Mouse (Mus musculus) forebrain, embryonic 16.5 days (tissue): ENCODE data around the gene Trpc3. TPM values are rescaled to one million over a fixed set of nuclear protein-coding genes. Genes with fewer than 3 reads are reported as not detected.
A peak's percentile ranks its signal among the peaks of the same experiment; 100 is the strongest.
"Not testable (repeated sequence)": the region's sequence is repeated elsewhere in the genome, so short reads cannot be mapped to it uniquely, and the experiment has no call there.

Source experiments
- ATAC-seq: fragments of 200-750 bp; cut with Nextera tagmentation; 2 replicates; pipeline ENCODE4 v1.8.0; 2017; ENCODE audit warnings: mild to moderate bottlenecking, moderate library complexity
- H3K27ac ChIP-seq: fragments of 300-500 bp; sonication (generic); 2 replicates; pipeline ENCODE4 v1.5.1; 2014; ENCODE audit warnings: low read length, control low read depth
- H3K27me3 ChIP-seq: fragments of 300-500 bp; sonication (generic); replicated peaks from 2 replicates; pipeline ENCODE4 v1.6.1; 2014; ENCODE audit warnings: low read length; ENCODE audit not compliant: control insufficient read depth, insufficient read depth
- H3K36me3 ChIP-seq: fragments of 300-500 bp; sonication (generic); 2 replicates; pipeline ENCODE4 v1.6.1; 2014; ENCODE audit not compliant: control insufficient read depth, insufficient read depth
- H3K4me1 ChIP-seq: fragments of 300-500 bp; sonication (generic); replicated peaks from 2 replicates; pipeline ENCODE4 v1.6.1; 2014; ENCODE audit warnings: low read length; ENCODE audit not compliant: control insufficient read depth, insufficient read depth
- H3K4me2 ChIP-seq: fragments of 300-500 bp; sonication (generic); 2 replicates; pipeline ENCODE4 v1.6.1; 2014; ENCODE audit warnings: mild to moderate bottlenecking, low read length, control low read depth
- H3K4me3 ChIP-seq: fragments of 300-500 bp; sonication (generic); replicated peaks from 2 replicates; pipeline ENCODE4 v1.5.1; 2014; ENCODE audit warnings: mild to moderate bottlenecking, low read length, control low read depth
- H3K9ac ChIP-seq: fragments of 300-500 bp; sonication (generic); replicated peaks from 2 replicates; pipeline ENCODE4 v1.6.1; 2014; ENCODE audit warnings: low read depth, low read length, control low read depth
- H3K9me3 ChIP-seq: fragments of 300-500 bp; sonication (generic); 2 replicates; pipeline ENCODE4 v1.6.1; 2016; ENCODE audit warnings: low read length; ENCODE audit not compliant: control insufficient read depth
- WGBS: fragments of 180-500 bp; shearing (Covaris S2); extraction: QIAGEN DNeasy Blood & Tissue Kit; methylation state at CpG from one replicate; pipeline ENCODE4 v1.1.7; 2014; 5-methylcytosine and 5-hydroxymethylcytosine counted together
- polyA plus RNA-seq: library from polyadenylated mRNA; unstranded; fragments of >200 nt; fragmentation: Nextera tagmentation; extraction: Ambion mirVana; gene quantifications from 2 replicates; pipeline ENCODE4 v1.2.1, GENCODE M21; 2015

Trpc3 gene
- polyA plus RNA-seq, 1 experiment from 2014 or later: 3.6 TPM

DNA sequence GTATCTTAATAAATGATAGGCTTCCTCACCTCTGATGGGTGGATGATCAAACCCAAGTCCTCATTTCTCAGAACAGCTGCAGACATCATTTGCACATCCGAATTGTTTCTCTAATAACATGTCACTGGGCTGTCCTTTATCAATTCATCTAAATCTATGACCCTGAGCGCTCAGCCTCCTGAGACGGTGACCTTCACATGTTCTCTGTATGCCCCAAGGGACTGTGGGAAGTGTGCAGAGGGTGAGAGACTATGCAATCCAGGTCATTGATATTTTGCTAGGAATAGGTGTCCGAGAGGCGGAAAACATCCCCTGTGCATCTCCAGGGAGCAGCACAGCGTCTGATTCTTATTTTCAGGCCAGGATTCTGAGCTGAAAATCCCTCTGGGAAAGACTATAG lies 22.2 kb downstream of the Trpc3 start:
- H3K27me3 ChIP-seq: no peaks in the 10 kb centered on the region
- no peak overlapping the region for H3K4me3 ChIP-seq
- H3K27ac ChIP-seq: no peak overlapping the region
- no peak for ATAC-seq
- 90% methylated on average over 6 of the region's 6 CpGs for WGBS
- H3K4me2 ChIP-seq: no peak overlapping the region
- no peaks in the 10 kb centered on the region for H3K4me1 ChIP-seq
- H3K9ac ChIP-seq: no peak overlapping the region
- no peaks in the 10 kb centered on the region for H3K9me3 ChIP-seq
- H3K36me3 ChIP-seq: no peaks in the 10 kb centered on the region

DNA sequence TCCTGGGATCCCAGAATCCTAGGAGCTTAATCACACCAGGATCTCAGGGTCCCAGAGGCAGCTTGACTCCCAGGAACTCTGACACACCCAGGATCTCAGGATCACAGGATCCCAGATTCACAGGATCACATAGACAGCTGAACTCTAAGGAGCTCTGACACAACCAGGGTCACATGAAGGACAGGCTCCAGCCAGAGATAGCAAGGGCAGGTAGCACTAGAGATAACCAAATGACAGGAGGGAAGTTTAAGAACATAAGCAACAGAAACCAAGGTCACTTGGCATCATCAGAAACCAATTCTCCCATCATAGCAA lies 44.8 kb downstream of the Trpc3 start:
- H3K4me2 ChIP-seq, ATAC-seq, H3K9ac ChIP-seq, H3K4me1 ChIP-seq, H3K27me3 ChIP-seq, H3K9me3 ChIP-seq, H3K27ac ChIP-seq, H3K4me3 ChIP-seq, H3K36me3 ChIP-seq: not testable (repeated sequence)

DNA sequence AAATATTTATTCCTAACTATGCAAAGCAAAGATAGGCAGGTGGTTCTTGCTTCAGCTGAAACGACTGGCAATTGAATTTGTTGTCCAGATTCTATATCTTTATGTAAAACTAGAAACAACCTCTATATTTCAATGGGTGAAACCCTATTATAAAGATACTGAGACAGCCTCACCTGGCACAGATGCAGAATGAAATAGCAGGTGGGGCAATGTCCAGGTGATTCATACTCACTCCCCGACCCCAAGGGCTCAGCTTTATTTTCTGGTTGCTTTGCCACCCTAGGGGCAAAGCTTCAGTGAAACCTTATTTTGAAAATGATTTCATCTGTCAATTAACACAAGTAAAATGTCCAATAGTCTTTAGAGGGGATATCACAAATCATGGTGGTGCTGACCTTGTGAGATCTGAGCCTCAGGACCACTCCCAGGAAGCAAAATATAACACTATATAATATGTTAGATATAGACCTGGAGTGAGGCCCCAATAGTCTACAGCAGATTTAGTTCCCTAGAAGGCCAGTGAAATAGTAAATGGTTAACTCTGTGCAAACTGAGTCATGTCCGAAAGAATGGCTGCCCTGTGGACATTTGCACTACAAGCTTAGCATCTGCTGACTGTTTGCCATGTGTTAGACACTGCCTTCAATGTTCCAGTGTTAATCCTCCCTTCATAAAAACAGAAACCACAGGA lies 45.3 kb downstream of the Trpc3 start:
- H3K9me3 ChIP-seq: no peaks in the 10 kb centered on the region
- H3K9ac ChIP-seq: no peak overlapping the region
- H3K27me3 ChIP-seq: no peaks in the 10 kb centered on the region
- H3K4me1 ChIP-seq: no peaks in the 10 kb centered on the region
- no peak overlapping the region for H3K27ac ChIP-seq
- no peaks in the 10 kb centered on the region for H3K36me3 ChIP-seq
- H3K4me3 ChIP-seq: no peak overlapping the region
- no peak for ATAC-seq
- no peak overlapping the region for H3K4me2 ChIP-seq
- WGBS: 85% methylated on average over 3 of the region's 3 CpGs

DNA sequence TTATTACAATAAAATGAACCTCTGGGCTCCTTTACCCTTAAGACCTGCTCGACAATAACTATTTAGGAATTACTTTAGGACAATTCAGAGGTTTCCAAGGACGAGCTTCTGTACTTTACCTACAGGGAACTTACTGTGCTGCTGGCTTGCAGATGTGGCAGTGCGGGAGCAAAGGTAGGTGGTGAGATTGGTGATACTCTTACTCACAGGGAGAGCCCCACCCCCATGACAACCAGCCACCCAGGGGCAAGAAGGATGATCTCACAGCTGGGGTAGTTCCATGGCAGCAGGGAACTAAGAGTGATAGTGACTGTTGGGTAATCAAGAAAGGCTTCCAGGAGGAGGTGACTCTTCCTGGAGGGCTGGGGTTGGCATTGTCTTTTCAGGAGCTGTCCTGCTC lies 46.6 kb downstream of the Trpc3 start:
- no peaks in the 10 kb centered on the region for H3K36me3 ChIP-seq
- no peak overlapping the region for H3K4me2 ChIP-seq
- 79% methylated on average over 3 of the region's 3 CpGs for whole genome bisulfite sequencing
- no peak overlapping the region for H3K4me3 ChIP-seq
- no peak for ATAC-seq
- H3K27me3 ChIP-seq: no peaks in the 10 kb centered on the region
- no peaks in the 10 kb centered on the region for H3K4me1 ChIP-seq
- H3K9ac ChIP-seq: no peak overlapping the region
- H3K27ac ChIP-seq: no peak overlapping the region
- no peaks in the 10 kb centered on the region for H3K9me3 ChIP-seq

DNA sequence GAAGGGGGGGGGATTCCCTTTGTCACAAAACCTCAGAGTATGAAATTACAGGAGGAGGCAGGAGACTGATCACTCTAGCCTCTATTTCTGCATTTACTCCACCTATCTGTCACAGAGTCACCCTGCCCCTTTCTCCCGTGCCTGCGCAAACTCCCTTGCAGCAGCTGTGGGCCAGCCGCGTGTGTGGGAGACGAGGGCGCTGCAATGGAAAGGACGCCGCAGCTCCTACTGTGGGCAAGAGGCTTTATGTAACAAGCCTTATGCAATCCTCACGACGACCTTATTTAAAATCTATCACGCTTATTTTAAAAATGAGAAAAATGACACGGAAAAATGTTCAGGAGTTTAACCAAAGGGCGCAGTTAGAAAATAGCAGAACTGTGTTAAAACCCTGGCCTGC lies 47.2 kb downstream of the Trpc3 start:
- H3K4me2 ChIP-seq: no peak overlapping the region
- no peaks in the 10 kb centered on the region for H3K9me3 ChIP-seq
- no peak overlapping the region for H3K4me3 ChIP-seq
- H3K27ac ChIP-seq: no peak overlapping the region
- WGBS: 73% methylated on average over 13 of the region's 13 CpGs
- no peak for ATAC-seq
- H3K27me3 ChIP-seq: no peaks in the 10 kb centered on the region
- no peaks in the 10 kb centered on the region for H3K36me3 ChIP-seq
- no peak overlapping the region for H3K9ac ChIP-seq
- H3K4me1 ChIP-seq: no peaks in the 10 kb centered on the region

DNA sequence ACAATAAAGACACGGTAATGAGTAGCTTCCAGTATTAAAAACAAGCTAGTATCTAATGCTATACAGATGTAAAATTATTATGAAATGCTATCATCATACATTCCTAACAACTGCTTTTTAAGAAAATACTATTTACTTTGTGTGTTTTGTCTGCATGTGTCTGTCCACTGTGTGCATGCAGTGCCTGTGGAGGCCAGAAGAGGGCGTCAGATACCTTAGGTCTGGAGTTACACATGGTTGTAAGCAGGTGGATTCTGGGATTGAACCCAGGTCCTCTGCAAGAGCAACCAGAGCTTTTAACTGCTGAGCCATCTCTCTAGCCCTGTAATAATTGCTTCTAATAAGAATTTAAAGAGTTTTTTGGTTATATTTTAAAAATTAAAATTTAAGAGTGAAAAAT lies 49.2 kb downstream of the Trpc3 start:
- Histone ChIP-seq H3K4me1 (no peaks in the 10 kb centered on the region), H3K27ac (no peak overlapping the region)
- 77% methylated on average over 2 of the region's 2 CpGs for WGBS

DNA sequence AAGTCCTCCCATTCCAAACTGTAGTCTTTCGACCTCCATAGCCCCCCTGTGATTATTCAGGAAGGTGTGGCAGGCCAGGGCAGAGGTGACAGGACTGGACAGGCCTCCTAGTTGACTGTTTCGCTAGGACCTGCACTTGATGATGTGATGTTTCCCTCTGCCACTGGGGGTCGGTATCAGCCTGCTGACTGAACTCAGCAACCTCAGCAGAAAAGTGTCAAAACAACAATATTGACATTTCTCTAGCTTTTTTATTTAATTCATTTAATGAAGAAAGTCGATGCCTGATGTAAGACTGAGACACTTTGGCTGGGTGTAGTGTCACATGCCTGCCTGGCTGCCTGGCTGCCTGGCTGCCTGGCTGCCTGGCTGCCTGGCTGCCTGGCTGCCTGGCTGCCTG lies 54.5 kb downstream of the Trpc3 start:
- ATAC-seq: peak; percentile 82
- H3K9ac ChIP-seq: no peak overlapping the region
- no peaks in the 10 kb centered on the region for H3K9me3 ChIP-seq
- H3K27ac ChIP-seq: no peak overlapping the region
- no peaks in the 10 kb centered on the region for H3K36me3 ChIP-seq
- WGBS: 12% methylated on average over 4 of the region's 4 CpGs
- no peaks in the 10 kb centered on the region for H3K4me1 ChIP-seq
- H3K4me2 ChIP-seq: no peak overlapping the region
- H3K4me3 ChIP-seq: no peak overlapping the region
- no peaks in the 10 kb centered on the region for H3K27me3 ChIP-seq

More for the DNA sequence above, 49.2 kb downstream of the Trpc3 start:
- H3K4me2 ChIP-seq: no peak overlapping the region
- no peaks in the 10 kb centered on the region for H3K36me3 ChIP-seq
- no peaks in the 10 kb centered on the region for H3K9me3 ChIP-seq
- no peaks in the 10 kb centered on the region for H3K27me3 ChIP-seq
- ATAC-seq: no peak
- H3K9ac ChIP-seq: no peak overlapping the region
- no peak overlapping the region for H3K4me3 ChIP-seq

DNA sequence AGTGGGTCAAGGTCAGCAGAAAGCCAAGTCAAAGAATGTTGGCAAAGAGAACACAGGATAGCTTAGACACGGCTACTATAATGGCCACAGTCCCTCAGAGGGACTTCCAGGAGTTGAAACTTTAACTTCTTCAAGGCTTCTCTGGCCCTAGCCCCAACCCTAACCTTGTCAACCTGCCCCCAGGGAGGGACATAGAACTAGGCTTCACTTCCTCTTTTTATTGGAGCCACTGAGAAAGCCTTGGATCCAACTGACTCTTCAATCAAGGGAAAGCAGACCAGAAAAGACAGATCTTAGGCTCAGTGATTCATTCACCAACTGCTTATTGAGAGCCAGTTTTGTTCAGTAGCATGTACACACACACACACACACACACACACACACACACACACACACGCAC lies 63.2 kb downstream of the Trpc3 start:
- no peak overlapping the region for H3K4me3 ChIP-seq

DNA sequence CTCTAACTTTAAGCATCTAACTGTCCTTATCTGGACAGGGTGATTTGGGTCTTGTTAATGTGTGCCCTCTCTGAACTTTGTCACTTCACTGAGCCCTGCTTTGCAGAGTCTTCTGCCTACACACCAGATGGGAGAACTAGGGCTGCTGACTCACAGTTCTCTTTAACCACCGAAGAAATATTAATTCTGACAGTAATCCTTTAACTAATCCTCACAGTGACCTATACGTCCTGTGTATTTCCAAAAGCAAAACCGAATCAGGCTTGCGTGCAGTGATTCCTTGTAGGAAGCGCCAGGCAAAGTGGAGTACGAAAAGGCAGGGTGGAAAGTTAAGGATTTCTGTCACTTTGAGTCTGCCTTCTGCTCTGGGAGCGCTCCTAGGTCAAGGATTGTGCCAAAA lies 71.8 kb downstream of the Trpc3 start:
- no peak overlapping the region for H3K4me2 ChIP-seq
- H3K27me3 ChIP-seq: no peaks in the 10 kb centered on the region
- 83% methylated on average over 7 of the region's 7 CpGs for WGBS

More for the DNA sequence above, 63.2 kb downstream of the Trpc3 start:
- Histone ChIP-seq H3K9me3 (no peaks in the 10 kb centered on the region), H3K4me1 (no peaks in the 10 kb centered on the region), H3K36me3 (no peaks in the 10 kb centered on the region), H3K4me2 (no peak overlapping the region), H3K9ac (no peak overlapping the region), H3K27me3 (no peaks in the 10 kb centered on the region), H3K27ac (no peak overlapping the region)
- WGBS: 82% methylated on average over 2 of the region's 2 CpGs
- no peak for ATAC-seq

DNA sequence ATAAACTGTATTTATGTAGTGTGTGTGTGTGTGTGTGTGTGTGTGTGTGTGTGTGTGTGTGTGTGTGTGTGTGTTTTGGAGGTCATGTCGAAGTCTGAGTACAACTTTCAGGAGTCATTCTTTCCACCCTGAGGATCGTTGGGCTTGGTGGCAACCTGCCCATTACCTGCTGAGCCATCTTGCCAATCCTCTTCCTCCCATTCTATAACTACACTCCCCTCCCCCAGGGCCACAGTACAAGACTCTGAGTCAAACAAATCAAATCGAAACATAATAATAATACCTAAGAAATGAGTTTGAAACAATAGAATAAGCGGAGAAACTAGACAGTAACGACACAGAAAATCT lies 76.1 kb downstream of the Trpc3 start:
- no peak overlapping the region for H3K27ac ChIP-seq
- H3K9me3 ChIP-seq: no peaks in the 10 kb centered on the region
- H3K36me3 ChIP-seq: no peaks in the 10 kb centered on the region
- no peaks in the 10 kb centered on the region for H3K27me3 ChIP-seq
- 57% methylated on average over 5 of the region's 5 CpGs for WGBS
- H3K9ac ChIP-seq: no peak overlapping the region
- peak overlapping the region; percentile 75 for H3K4me2 ChIP-seq
- ATAC-seq: no peak
- H3K4me3 ChIP-seq: peak overlapping the region; percentile 81; the same call in 1 of the 2 replicates
- peaks cover 8% of the 10 kb centered on the region for H3K4me1 ChIP-seq

More for the DNA sequence above, 71.8 kb downstream of the Trpc3 start:
- Histone ChIP-seq H3K36me3 (no peaks in the 10 kb centered on the region), H3K9ac (no peak overlapping the region), H3K9me3 (no peaks in the 10 kb centered on the region), H3K4me3 (no peak overlapping the region), H3K27ac (no peak overlapping the region), H3K4me1 (peaks cover 3% of the 10 kb centered on the region)
- ATAC-seq: no peak
